Mouse (Mus musculus): ENCODE data around the gene Ap5s1.
A peak's percentile ranks its signal among the peaks of the same experiment; 100 is the strongest.

The Ap5s1 gene

GRCm38 (mm10) chr2:131206778-131207177 lies at the start of gene Ap5s1:
Ap5s1 (plus strand) TSS chr2:131207078.
- no peak for DNase-seq (ENCODE audit: low read depth, low spot score)

- peak; percentile 58 for DNase-seq (ENCODE audit: low read depth, low spot score)
Observed at GRCm38 (mm10) chr2:131159491-131159910, 47.4 kb upstream of the Ap5s1 start.

GRCm38 (mm10) chr2:131159938-131160581 lies 46.8 kb upstream of the Ap5s1 start, which contains the start of gene 1700037H04Rik:
1700037H04Rik (minus strand) TSS chr2:131160081.
- peak; percentile 100 for DNase-seq (ENCODE audit: low read depth, low spot score)

GRCm38 (mm10) chr2:131160671-131161111 lies 46.2 kb upstream of the Ap5s1 start:
- DNase-seq (ENCODE audit: low read depth, low spot score): peak; percentile 69

- DNase-seq (ENCODE audit: low read depth, low spot score): no peak
Observed at GRCm38 (mm10) chr2:131163924-131164323, 43.0 kb upstream of the Ap5s1 start.

- no peak for DNase-seq (ENCODE audit: low read depth, low spot score)
Observed at GRCm38 (mm10) chr2:131166172-131166571, 40.7 kb upstream of the Ap5s1 start.

- DNase-seq (ENCODE audit: low read depth, low spot score): no peak
Observed at GRCm38 (mm10) chr2:131167984-131168383, 38.9 kb upstream of the Ap5s1 start.

- no peak for DNase-seq (ENCODE audit: low read depth, low spot score)
Observed at GRCm38 (mm10) chr2:131168914-131169313, 38.0 kb upstream of the Ap5s1 start.

GRCm38 (mm10) chr2:131170936-131171335 lies 35.9 kb upstream of the Ap5s1 start:
- DNase-seq (ENCODE audit: low read depth, low spot score): no peak

- DNase-seq (ENCODE audit: low read depth, low spot score): no peak
Observed at GRCm38 (mm10) chr2:131171401-131172104, 35.3 kb upstream of the Ap5s1 start.

- DNase-seq (ENCODE audit: low read depth, low spot score): no peak
Observed at GRCm38 (mm10) chr2:131172322-131172721, 34.6 kb upstream of the Ap5s1 start.

- DNase-seq (ENCODE audit: low read depth, low spot score): peak; percentile 92
Observed at GRCm38 (mm10) chr2:131174700-131175099, 32.2 kb upstream of the Ap5s1 start.

- DNase-seq (ENCODE audit: low read depth, low spot score): no peak
Observed at GRCm38 (mm10) chr2:131175286-131175944, 31.5 kb upstream of the Ap5s1 start.

GRCm38 (mm10) chr2:131175945-131176309 lies 31.0 kb upstream of the Ap5s1 start:
- DNase-seq (ENCODE audit: low read depth, low spot score): no peak

GRCm38 (mm10) chr2:131176491-131176890 lies 30.4 kb upstream of the Ap5s1 start:
- DNase-seq (ENCODE audit: low read depth, low spot score): no peak

- DNase-seq (ENCODE audit: low read depth, low spot score): no peak
Observed at GRCm38 (mm10) chr2:131177932-131178331, 28.9 kb upstream of the Ap5s1 start.

GRCm38 (mm10) chr2:131178828-131179245 lies 28.0 kb upstream of the Ap5s1 start:
- DNase-seq (ENCODE audit: low read depth, low spot score): no peak

- DNase-seq (ENCODE audit: low read depth, low spot score): peak; percentile 64
Observed at GRCm38 (mm10) chr2:131179246-131179886, 27.5 kb upstream of the Ap5s1 start.

GRCm38 (mm10) chr2:131179990-131180587 lies 26.8 kb upstream of the Ap5s1 start, which contains the start of gene Cenpb:
Cenpb (minus strand) TSS chr2:131180067.
- DNase-seq (ENCODE audit: low read depth, low spot score): peak; percentile 50

GRCm38 (mm10) chr2:131186343-131186742 lies 20.5 kb upstream of the Ap5s1 start:
- no peak for DNase-seq (ENCODE audit: low read depth, low spot score)
